Mouse (Mus musculus) colon, adult 2 months (tissue): ENCODE measurements around the gene Serpinb1c. TPM values are rescaled to one million over a fixed set of nuclear protein-coding genes. Genes with fewer than 3 reads are reported as not detected.

Experiments
- polyA plus RNA-seq: library from polyadenylated mRNA; depleted of rRNA; stranded (reverse); fragments of >200 nt; gene quantifications from 2 replicates; pipeline ENCODE4 v1.2.3, GENCODE M21; 2012; rRNA removed

Serpinb1c gene
- polyA plus RNA-seq, result 0.08 TPM in 1 of 2 replicates, not detected in the other

DNA sequence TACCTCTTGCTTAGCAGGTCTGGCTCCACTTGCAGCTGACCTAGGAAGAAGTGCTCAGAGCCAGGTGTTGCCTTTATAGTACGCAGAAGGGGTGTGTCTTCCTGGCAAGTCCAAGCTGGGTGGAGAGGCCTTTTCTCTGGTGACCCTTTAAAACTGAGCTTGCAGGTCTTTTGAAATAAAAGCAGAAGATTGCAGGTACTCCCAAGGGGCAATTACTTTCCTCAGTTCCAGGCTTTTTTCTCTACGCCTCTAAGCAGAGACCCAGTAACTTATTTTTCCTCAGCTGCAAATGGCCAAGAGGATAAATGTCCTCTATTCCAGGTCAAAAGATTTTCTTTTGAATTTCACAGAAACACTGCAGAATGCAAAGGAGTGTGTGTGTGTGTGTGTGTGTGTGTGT is at the start of gene Serpinb1c:
Serpinb1c (minus strand) TSS at position 101 of the 400 bp plus-strand sequence.

DNA sequence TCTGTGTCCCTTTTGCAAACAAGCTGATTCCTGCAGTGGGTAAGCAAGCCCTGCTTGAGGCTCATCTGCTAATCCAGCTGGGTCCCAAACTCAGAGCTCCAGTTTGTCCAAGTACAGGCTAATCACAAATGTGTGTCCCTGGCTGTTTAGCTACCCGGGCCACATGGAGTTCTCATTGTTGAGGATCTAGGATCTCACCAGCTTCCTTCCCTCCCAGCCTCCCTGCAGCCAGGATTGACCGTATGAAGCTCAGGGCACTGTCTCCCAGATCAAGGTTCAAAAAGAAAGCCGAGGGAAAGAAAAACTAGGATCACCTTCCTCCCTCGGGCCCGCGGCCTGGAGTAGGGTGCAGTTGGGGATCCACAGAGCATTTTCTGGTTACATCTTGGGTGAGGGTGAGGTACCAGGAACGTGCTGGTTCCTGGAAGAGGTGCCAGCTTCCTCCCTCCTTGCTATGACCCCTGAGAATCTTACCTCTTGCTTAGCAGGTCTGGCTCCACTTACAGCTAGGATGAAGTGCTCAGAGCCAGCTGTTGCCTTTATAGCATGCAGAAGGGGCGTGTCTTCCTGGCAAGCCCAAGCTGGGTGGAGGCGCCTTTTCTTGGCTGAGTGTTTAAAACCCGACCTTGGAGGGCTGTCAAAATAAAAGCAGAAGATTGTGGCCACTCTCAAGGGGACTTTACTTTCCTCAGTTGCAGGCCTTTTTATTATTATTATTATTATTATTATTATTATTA is 47.2 kb downstream of the Serpinb1c start, which contains the start of gene Serpinb1a:
Serpinb1a (minus strand) TSS at position 518 of the 737 bp plus-strand sequence.

Other genes with a start within 250 kb of the Serpinb1c start
- gene Mylk4, start 114.3 kb downstream of the Serpinb1c start, polyA plus RNA-seq, result not detected in 2 replicates
- 40.7 and 45.9 TPM in 2 replicates for gene Wrnip1, start 96.2 kb downstream of the Serpinb1c start, polyA plus RNA-seq
- gene D930007J09Rik, start 95.4 kb downstream of the Serpinb1c start, polyA plus RNA-seq, result 0.83 TPM in 1 of 2 replicates, not detected in the other
- gene Serpinb1a, start 47.0 kb downstream of the Serpinb1c start, polyA plus RNA-seq, result 55.8 and 61.5 TPM in 2 replicates
- gene Serpinb6b, start 67.0 kb upstream of the Serpinb1c start, polyA plus RNA-seq, result 0.78 and 0.90 TPM in 2 replicates
- 0.93 and 1.2 TPM in 2 replicates for gene Serpinb9, start 105.0 kb upstream of the Serpinb1c start, polyA plus RNA-seq
- not detected in 2 replicates for gene Serpinb9b, start 129.2 kb upstream of the Serpinb1c start, polyA plus RNA-seq
- gene Serpinb1b, start 180.4 kb upstream of the Serpinb1c start, polyA plus RNA-seq, result not detected in 2 replicates